Mouse (Mus musculus) right cerebral cortex, postnatal 10 days (tissue): ENCODE data around the gene Midn.
"Not testable (repeated sequence)": the region's sequence is repeated elsewhere in the genome, so short reads cannot be mapped to it uniquely, and the experiment has no call there.

Source experiments
- DNase-seq, 2 experiments: peaks; one replicate each; pipeline ENCODE4 v3.0.0; 2021; ENCODE audit warnings: low spot score in 2 of 2

The Midn gene

DNA sequence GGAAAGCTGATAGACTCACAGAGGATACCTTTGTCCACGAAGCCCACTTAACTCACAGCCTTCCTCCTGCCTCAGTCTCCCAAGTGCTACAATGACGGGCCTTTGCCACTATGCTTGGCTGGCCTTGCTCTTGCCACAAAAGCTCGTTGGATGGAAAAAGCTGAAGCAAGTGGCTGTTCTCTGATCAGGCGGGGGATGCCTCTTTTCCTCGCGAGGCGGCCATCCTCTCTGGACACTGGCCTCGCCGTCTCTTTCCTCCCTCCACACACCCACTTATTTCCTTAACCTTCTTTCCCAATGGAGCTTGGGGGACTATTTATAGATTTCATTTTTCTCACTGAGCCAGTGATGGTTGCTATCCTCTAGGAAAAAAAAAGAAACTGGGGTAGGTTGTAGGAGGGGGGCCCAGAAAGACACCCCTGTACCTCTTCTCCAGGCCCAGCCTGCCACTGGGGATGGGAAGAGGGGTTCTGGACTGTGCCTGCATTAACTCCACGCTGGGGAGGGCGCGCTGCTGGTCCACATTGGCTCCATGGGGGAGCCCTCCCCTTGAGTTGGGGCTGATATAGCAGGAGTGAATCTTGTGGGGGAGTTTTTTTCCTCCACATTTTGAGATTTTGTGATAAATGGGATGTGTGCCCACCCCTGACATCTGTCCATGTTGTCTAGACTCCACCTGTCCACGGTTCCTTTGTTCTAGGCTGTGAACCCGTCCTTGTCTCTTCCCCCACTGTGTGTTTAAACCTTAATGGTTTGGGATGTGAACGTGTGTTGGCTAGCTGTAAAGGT lies 9.3 kb downstream of the Midn start:
- DNase-seq, result peak in 1 of 2 experiments; percentile 78

- DNase-seq, result peak in 1 of 2 experiments; percentile 69
Measured at GRCm38 (mm10) chr10:80158307-80158986, 10.4 kb downstream of the Midn start.

DNA sequence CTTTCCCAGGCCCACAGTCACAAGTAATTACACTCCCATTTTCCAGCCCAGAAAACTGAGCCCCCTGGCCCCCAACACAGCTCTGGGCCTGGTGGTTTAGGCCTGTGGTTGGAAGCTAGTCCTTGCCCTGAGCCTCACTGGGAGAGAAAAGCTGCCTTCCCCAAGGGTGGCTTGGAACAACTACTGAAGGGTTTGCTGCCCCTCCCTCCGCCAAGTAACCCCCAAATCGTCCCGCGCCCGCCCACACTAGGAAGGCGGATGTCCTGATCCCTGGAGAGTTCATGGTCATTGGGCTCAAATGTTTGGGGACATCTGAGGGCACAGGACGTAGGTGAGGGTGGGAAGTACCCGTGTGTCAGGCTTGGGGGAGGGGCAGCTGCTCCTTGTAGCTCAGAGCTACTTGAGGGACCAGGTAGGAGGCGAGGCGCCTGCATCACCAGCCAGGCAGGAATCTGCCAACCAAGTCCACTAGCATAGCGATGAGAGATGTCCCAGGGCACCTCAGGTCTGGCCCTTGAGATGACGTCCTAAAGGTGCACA lies 11.0 kb downstream of the Midn start:
- DNase-seq, result peak; percentile 77 to 84

GRCm38 (mm10) chr10:80159561-80160454 lies 11.7 kb downstream of the Midn start:
- DNase-seq, result peak; percentile 100

GRCm38 (mm10) chr10:80160455-80161371 lies 12.6 kb downstream of the Midn start:
- DNase-seq, result peak; percentile 72 to 74

- peak in 1 of 2 experiments; percentile 45 for DNase-seq
Measured at GRCm38 (mm10) chr10:80161522-80162242, 13.6 kb downstream of the Midn start.

DNA sequence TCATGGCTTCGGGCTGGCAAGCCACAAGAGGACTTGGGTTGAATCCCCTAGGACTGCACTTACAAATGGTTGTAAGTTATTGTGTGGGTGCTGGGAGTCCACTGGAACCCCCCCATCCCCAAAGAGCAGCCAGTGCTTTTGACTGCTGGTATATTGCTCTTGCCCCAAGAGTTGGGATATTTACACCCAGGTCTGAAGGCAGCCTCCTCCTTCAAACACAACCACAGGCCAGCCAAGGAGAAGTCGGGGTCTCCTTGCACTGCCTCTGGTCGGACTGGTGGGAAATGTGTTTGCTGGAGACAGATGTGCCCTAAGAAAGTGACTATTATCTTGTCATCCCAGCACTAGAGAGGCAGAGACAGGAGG lies 14.2 kb downstream of the Midn start:
- DNase-seq, result no peak

- DNase-seq, result peak in 1 of 2 experiments; percentile 52
Measured at GRCm38 (mm10) chr10:80162716-80163299, 14.7 kb downstream of the Midn start.

GRCm38 (mm10) chr10:80163721-80164120 lies 15.6 kb downstream of the Midn start:
- DNase-seq, result peak in 1 of 2 experiments; percentile 53

DNA sequence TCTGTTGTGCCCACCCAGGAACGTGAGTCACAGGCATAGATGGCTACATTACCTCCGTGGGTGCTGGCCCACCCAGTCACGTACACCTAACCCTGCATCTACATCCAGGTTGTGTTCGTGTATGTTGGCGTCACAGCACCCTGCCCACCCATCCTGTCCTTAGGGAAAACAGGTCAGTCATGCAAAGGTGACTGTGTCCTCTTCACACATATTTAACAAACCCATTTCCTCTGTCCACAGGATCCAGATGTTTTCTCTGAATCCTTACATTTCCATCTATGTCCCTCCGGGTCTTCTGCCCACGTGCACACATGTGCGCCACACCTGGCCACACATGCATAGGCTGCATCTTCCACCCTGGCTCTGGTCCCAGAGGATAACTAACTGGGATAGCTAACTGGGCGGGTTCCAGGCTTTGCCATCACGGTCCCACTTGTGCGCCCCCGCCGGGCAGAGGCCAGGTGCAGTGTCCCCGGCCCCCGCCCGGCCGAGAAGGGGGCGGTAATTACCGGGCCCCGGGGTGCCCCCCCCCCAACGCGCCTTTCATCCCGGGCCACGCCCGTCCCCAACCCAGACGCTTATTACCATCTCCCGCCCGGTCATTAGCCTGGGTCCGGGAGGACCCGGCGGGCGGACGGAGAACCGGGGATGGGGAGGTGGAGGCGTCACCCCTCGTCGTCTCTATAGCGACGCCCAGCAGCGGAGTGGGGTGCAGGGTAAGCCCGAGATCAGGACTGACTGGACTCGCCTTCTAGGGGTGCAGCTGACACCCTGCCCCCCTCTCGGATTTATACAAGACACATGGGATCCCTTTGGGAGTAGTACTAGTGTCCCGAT lies 16.3 kb downstream of the Midn start:
- peak in 1 of 2 experiments; percentile 74 for DNase-seq

DNA sequence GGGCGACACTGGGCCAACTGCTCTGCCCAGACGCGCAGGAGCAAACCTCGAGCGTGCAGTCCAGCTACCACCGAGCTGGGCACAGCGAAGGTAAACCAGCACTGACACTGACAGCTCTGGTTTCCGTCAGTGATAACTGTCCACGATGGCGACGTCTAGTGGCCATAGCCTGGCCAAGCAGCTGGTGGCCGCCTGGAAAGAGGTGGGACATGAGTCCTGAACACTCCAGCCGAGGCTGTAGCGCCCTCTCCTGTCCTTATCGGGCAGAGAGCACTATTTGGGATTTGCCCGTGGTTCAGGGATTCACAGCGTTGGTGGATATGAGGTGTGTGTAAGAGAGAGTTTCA lies 16.9 kb downstream of the Midn start:
- DNase-seq, result peak; percentile 97 to 98

GRCm38 (mm10) chr10:80165392-80166128 lies 17.5 kb downstream of the Midn start, which contains the start of gene Cirbp:
Gene Cirbp (plus strand): TSS chr10:80165985.
- DNase-seq, result peak; percentile 74 to 85

- DNase-seq, result not testable (repeated sequence)
Measured at GRCm38 (mm10) chr10:80166136-80166535, 18.1 kb downstream of the Midn start.

GRCm38 (mm10) chr10:80167460-80168037 lies 19.5 kb downstream of the Midn start:
- peak; percentile 98 to 99 for DNase-seq

GRCm38 (mm10) chr10:80168038-80168661 lies 20.1 kb downstream of the Midn start:
- DNase-seq, result peak; percentile 94 to 95

GRCm38 (mm10) chr10:80169070-80169469 lies 21.0 kb downstream of the Midn start:
- no peak for DNase-seq

DNA sequence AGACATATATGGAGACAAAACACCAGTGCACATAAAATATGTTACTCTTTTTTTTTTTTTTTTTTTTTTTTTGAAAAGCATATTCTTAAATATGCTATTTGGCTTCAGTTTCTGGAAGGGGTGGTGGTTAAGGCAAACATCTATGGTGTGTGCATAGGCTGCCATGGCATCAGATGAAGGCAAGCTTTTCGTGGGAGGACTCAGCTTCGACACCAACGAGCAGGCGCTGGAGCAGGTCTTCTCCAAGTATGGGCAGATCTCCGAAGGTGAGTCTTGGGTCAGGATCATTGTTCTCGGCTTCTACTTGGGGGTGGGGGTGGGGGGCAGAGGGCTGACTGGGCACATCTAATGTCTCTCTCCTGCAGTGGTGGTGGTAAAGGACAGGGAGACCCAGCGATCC lies 21.6 kb downstream of the Midn start:
- DNase-seq, result peak in 1 of 2 experiments; percentile 51
